Mouse (Mus musculus) G1E (cell line): ENCODE measurements around the gene Pqlc2. TPM values are rescaled to one million over a fixed set of nuclear protein-coding genes. Genes with fewer than 3 reads are reported as not detected.

Source experiments
- ATAC-seq: 2 replicates; pipeline ENCODE4 v1.8.0; 2016; ENCODE audit warnings: mild to moderate bottlenecking; ENCODE audit not compliant: insufficient number of reproducible peaks, poor library complexity, low FRiP score, severe bottlenecking; ENCODE audit errors: extremely low read depth
- DNase-seq: peaks from one replicate; pipeline ENCODE4 v3.0.0; 2012; ENCODE audit warnings: low spot score
- H3K27me3 ChIP-seq: 2 replicates; pipeline ENCODE4 v1.6.1; 2012; ENCODE audit warnings: mild to moderate bottlenecking, low read length, inconsistent platforms; ENCODE audit not compliant: insufficient read depth
- H3K36me3 ChIP-seq: replicated peaks from 2 replicates; pipeline ENCODE3; 2012; ENCODE audit warnings: mild to moderate bottlenecking, inconsistent platforms
- H3K4me1 ChIP-seq: 2 replicates; pipeline ENCODE4 v1.6.1; 2012; ENCODE audit warnings: low read depth, low read length, inconsistent platforms, mixed read lengths; ENCODE audit not compliant: insufficient read depth
- H3K4me3 ChIP-seq: 2 replicates; pipeline ENCODE4 v1.5.1; 2012; ENCODE audit warnings: low read depth, mild to moderate bottlenecking, inconsistent platforms, low read length, moderate library complexity, mixed read lengths
- H3K9me3 ChIP-seq: replicated peaks from 2 replicates; pipeline ENCODE4 v1.6.1; 2012; ENCODE audit warnings: inconsistent platforms
- CTCF ChIP-seq: IDR thresholded peaks from 2 replicates; pipeline ENCODE4 v1.5.1; 2012; ENCODE audit warnings: low read depth, low read length, inconsistent platforms, mixed read lengths
- GATA1 ChIP-seq: IDR thresholded peaks from 2 replicates; pipeline ENCODE4 v1.6.1; 2012; ENCODE audit warnings: borderline replicate concordance, low read length, inconsistent platforms, mixed read lengths
- GATA2 ChIP-seq: IDR thresholded peaks from 2 replicates; pipeline ENCODE4 v1.6.1; 2012; ENCODE audit warnings: low read depth, low read length, inconsistent platforms, borderline replicate concordance
- POLR2AphosphoS5 ChIP-seq: IDR thresholded peaks from 2 replicates; pipeline ENCODE4 v1.6.1; 2012; ENCODE audit warnings: low read depth, low read length, inconsistent platforms; ENCODE audit not compliant: insufficient replicate concordance
- TAL1 ChIP-seq: conservative IDR thresholded peaks from 2 replicates; pipeline ENCODE4 v1.6.1; 2012; ENCODE audit warnings: low read depth, low read length, inconsistent platforms, mixed read lengths
- polyA plus RNA-seq: library from polyadenylated mRNA; stranded (reverse); fragments of >175 nt; gene quantifications from 2 replicates; pipeline ENCODE4 v1.2.3, GENCODE M21; 2012
- total RNA-seq, 2 experiments: library from RNA; stranded (forward) in 1 of 2; stranded (reverse) in 1 of 2; fragments of 200-1000 nt in 1 of 2; fragments of >200 nt in 1 of 2; fragmentation: Nextera tagmentation in 1 of 2; gene quantifications; 2 replicates each; pipeline ENCODE4 v1.2.3; 2014 to 2017

Pqlc2 gene
- total and polyA plus RNA-seq, 3 experiments: 4.4 to 14.0 (median 6.8) TPM

GRCm38 (mm10) chr4:139244176-139244575 lies 66.3 kb downstream of the Pqlc2 start:
- no peaks in the 10 kb centered on the region for H3K9me3 ChIP-seq
- no peak for TF ChIP-seq TAL1
- TF ChIP-seq POLR2AphosphoS5: no peak
- TF ChIP-seq CTCF: no peak
- no peak for TF ChIP-seq GATA1
- no peak for TF ChIP-seq GATA2
- H3K27me3 ChIP-seq: no peaks in the 10 kb centered on the region
- no peak overlapping the region for H3K4me3 ChIP-seq
- peaks cover 99% of the 10 kb centered on the region for H3K36me3 ChIP-seq
- DNase-seq (no peak), ATAC-seq (no peak)
- peaks cover 16% of the 10 kb centered on the region for H3K4me1 ChIP-seq

Other genes with a start within 250 kb of the Pqlc2 start
- not detected in 2 replicates for gene Htr6, start 235.1 kb downstream of the Pqlc2 start, total RNA-seq (2014; fragmentation: Nextera tagmentation)
- gene Htr6, start 235.1 kb downstream of the Pqlc2 start, total RNA-seq (2017): 0.06 TPM in 1 of 2 replicates, not detected in the other
- gene Htr6, start 235.1 kb downstream of the Pqlc2 start, polyA plus RNA-seq: not detected in 2 replicates
- gene Nbl1, start 217.7 kb downstream of the Pqlc2 start, total RNA-seq (2014; fragmentation: Nextera tagmentation): not detected in 2 replicates
- gene Nbl1, start 217.7 kb downstream of the Pqlc2 start, total RNA-seq (2017): 0.11 TPM in 1 of 2 replicates, not detected in the other
- gene Nbl1, start 217.7 kb downstream of the Pqlc2 start, polyA plus RNA-seq: 0.05 and 0.18 TPM in 2 replicates
- 342 and 377 TPM in 2 replicates for gene Minos1, start 179.6 kb downstream of the Pqlc2 start, total RNA-seq (2014; fragmentation: Nextera tagmentation)
- 323 and 338 TPM in 2 replicates for gene Minos1, start 179.6 kb downstream of the Pqlc2 start, total RNA-seq (2017)
- 11.9 and 12.8 TPM in 2 replicates for gene Minos1, start 179.6 kb downstream of the Pqlc2 start, polyA plus RNA-seq
- 310 and 312 TPM in 2 replicates for gene Capzb, start 117.8 kb downstream of the Pqlc2 start, total RNA-seq (2014; fragmentation: Nextera tagmentation)
- gene Capzb, start 117.8 kb downstream of the Pqlc2 start, total RNA-seq (2017): 86.7 and 91.8 TPM in 2 replicates
- gene Capzb, start 117.8 kb downstream of the Pqlc2 start, polyA plus RNA-seq: 99.4 and 110 TPM in 2 replicates
- 7.8 and 13.2 TPM in 2 replicates for gene Akr7a5, start within 50 bp of the Pqlc2 start, total RNA-seq (2014; fragmentation: Nextera tagmentation)
- 13.8 and 19.1 TPM in 2 replicates for gene Akr7a5, start within 50 bp of the Pqlc2 start, total RNA-seq (2017)
- gene Akr7a5, start within 50 bp of the Pqlc2 start, polyA plus RNA-seq: 57.3 and 64.0 TPM in 2 replicates
- gene Mrto4, start 41.9 kb upstream of the Pqlc2 start, total RNA-seq (2014; fragmentation: Nextera tagmentation): 60.7 and 78.4 TPM in 2 replicates
- gene Mrto4, start 41.9 kb upstream of the Pqlc2 start, total RNA-seq (2017): 65.6 and 75.9 TPM in 2 replicates
- 68.6 and 97.0 TPM in 2 replicates for gene Mrto4, start 41.9 kb upstream of the Pqlc2 start, polyA plus RNA-seq
- 21.4 and 26.9 TPM in 2 replicates for gene Emc1, start 41.9 kb upstream of the Pqlc2 start, total RNA-seq (2014; fragmentation: Nextera tagmentation)
- 20.3 and 20.8 TPM in 2 replicates for gene Emc1, start 41.9 kb upstream of the Pqlc2 start, total RNA-seq (2017)
- gene Emc1, start 41.9 kb upstream of the Pqlc2 start, polyA plus RNA-seq: 5.3 and 9.4 TPM in 2 replicates
- gene Ubr4, start 41.9 kb upstream of the Pqlc2 start, total RNA-seq (2014; fragmentation: Nextera tagmentation): 386 and 393 TPM in 2 replicates
- gene Ubr4, start 41.9 kb upstream of the Pqlc2 start, total RNA-seq (2017): 62.2 and 68.1 TPM in 2 replicates
- gene Ubr4, start 41.9 kb upstream of the Pqlc2 start, polyA plus RNA-seq: 67.8 and 132 TPM in 2 replicates
- not detected in 2 replicates for gene Iffo2, start 219.8 kb upstream of the Pqlc2 start, total RNA-seq (2014; fragmentation: Nextera tagmentation)
- 0.35 and 0.38 TPM in 2 replicates for gene Iffo2, start 219.8 kb upstream of the Pqlc2 start, total RNA-seq (2017)
- 0.09 and 0.20 TPM in 2 replicates for gene Iffo2, start 219.8 kb upstream of the Pqlc2 start, polyA plus RNA-seq